Mouse (Mus musculus) erythroblast, embryonic 14.5 days (primary cell): ENCODE measurements around the gene Ggt1. TPM values are rescaled to one million over a fixed set of nuclear protein-coding genes. Genes with fewer than 3 reads are reported as not detected.

Source experiments
- H3K27me3 ChIP-seq: 2 replicates; pipeline ENCODE4 v1.6.1; 2012; ENCODE audit warnings: inconsistent platforms; ENCODE audit not compliant: control insufficient read depth
- H3K36me3 ChIP-seq: 2 replicates; pipeline ENCODE4 v1.6.1; 2012; ENCODE audit warnings: mild to moderate bottlenecking, inconsistent platforms; ENCODE audit not compliant: control insufficient read depth
- H3K4me1 ChIP-seq: 2 replicates; pipeline ENCODE4 v1.6.1; 2012; ENCODE audit warnings: inconsistent platforms; ENCODE audit not compliant: control insufficient read depth
- H3K4me3 ChIP-seq: replicated peaks from 2 replicates; pipeline ENCODE3; 2012; ENCODE audit warnings: moderate library complexity, mild to moderate bottlenecking, inconsistent platforms
- H3K9me3 ChIP-seq: 2 replicates; pipeline ENCODE4 v1.6.1; 2012; ENCODE audit warnings: low read length, inconsistent platforms, mixed read lengths; ENCODE audit not compliant: control insufficient read depth
- GATA1 ChIP-seq: IDR thresholded peaks from 2 replicates; pipeline ENCODE4 v1.6.1; 2012; ENCODE audit warnings: low read length, inconsistent platforms, mixed read lengths
- TAL1 ChIP-seq: IDR thresholded peaks from 3 replicates; pipeline ENCODE4 v1.6.1; 2012; ENCODE audit warnings: low read length, inconsistent platforms, mixed read lengths
- polyA plus RNA-seq: library from polyadenylated mRNA; stranded (reverse); fragments of >175 nt; gene quantifications from 2 replicates; pipeline ENCODE4 v1.2.3, GENCODE M21; 2012

The Ggt1 gene
- polyA plus RNA-seq, 1 experiment, result not detected

DNA sequence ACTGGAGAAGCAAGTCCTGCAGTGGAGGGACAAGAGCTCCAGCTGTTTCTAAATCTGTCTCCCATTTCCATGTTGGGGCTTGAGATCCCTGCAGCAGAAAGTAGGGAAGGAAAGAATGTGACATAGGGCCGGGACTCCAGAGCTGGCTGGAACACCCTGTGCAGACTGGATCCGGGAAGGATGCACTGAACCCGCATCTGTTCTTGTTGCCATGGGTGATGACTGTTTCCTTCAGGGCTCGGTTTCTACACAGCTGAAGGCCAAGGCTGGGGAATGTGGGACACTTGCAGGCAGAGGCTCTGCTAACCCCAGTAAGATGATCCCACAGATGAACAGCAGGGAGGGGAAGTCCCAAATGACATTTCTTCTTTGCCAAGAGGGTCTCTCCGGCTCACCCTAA, 71.2 kb downstream of the Ggt1 start:
- H3K27me3 ChIP-seq, result no peaks in the 10 kb centered on the region; the same call in 1 of the 2 replicates
- TF ChIP-seq TAL1, result no peak
- TF ChIP-seq GATA1, result no peak
- H3K4me3 ChIP-seq, result no peak overlapping the region
- peaks cover 3% of the 10 kb centered on the region; the same call in 1 of the 2 replicates for H3K9me3 ChIP-seq
- peaks cover 17% of the 10 kb centered on the region for H3K4me1 ChIP-seq
- no peaks in the 10 kb centered on the region for H3K36me3 ChIP-seq

DNA sequence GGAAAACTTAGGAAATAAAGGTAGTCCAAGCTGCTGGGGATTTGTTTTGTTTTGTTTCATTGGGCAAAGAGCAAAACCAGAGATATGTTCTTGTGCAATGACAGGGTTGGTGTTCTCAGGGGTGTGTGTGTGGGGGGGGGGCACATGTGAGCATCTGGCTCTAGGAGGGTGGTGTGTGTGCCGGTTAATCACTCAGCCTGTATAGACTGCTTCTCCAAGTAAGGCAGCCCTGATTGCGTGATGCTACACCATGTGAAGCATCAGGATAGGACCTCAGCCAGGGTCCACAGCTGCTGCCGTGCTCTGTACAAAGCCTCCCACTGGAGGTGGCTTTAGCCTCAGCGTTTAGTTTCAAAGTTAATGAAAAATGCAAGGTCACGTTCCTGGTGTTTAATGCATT, 71.6 kb downstream of the Ggt1 start:
- H3K9me3 ChIP-seq, result peaks cover 3% of the 10 kb centered on the region; the same call in 1 of the 2 replicates
- TF ChIP-seq TAL1, result no peak
- TF ChIP-seq GATA1, result no peak
- peaks cover 14% of the 10 kb centered on the region for H3K4me1 ChIP-seq
- H3K27me3 ChIP-seq, result peaks cover under 1% of the 10 kb centered on the region; the same call in 1 of the 2 replicates
- no peak overlapping the region for H3K4me3 ChIP-seq
- no peaks in the 10 kb centered on the region for H3K36me3 ChIP-seq

DNA sequence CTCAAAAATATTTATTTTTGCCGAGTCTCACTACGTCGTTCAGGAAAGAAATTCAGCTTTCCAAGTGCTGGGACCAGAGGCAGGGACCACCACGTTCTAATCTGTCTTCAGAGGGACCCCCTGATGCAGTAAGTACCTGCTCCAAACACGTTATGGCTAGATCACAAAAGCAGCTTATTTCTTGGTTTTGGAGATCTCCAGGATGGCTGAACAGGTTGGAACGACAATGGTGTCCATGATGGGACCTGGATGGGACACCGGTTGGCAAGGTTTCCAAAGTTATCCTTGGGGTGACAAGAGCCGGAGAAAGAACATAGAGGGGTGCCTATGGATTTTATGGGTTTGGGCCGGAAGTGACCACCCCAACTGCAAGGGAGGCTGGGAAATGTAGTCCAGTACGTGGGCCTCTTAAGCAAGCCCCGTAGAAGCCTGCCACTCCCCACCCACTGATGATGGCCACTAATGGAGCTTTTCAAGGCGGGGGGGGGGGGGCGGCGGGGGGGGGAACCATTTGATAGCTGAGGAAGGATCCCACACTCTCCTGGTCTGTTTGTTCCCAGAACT, 72.3 kb downstream of the Ggt1 start:
- Histone ChIP-seq H3K4me1 (peaks cover 13% of the 10 kb centered on the region), H3K36me3 (no peaks in the 10 kb centered on the region), H3K27me3 (peaks cover 3% of the 10 kb centered on the region; the same call in 1 of the 2 replicates), H3K4me3 (no peak overlapping the region), H3K9me3 (peaks cover 3% of the 10 kb centered on the region; the same call in 1 of the 2 replicates)
- TF ChIP-seq TAL1 (no peak), GATA1 (no peak)

DNA sequence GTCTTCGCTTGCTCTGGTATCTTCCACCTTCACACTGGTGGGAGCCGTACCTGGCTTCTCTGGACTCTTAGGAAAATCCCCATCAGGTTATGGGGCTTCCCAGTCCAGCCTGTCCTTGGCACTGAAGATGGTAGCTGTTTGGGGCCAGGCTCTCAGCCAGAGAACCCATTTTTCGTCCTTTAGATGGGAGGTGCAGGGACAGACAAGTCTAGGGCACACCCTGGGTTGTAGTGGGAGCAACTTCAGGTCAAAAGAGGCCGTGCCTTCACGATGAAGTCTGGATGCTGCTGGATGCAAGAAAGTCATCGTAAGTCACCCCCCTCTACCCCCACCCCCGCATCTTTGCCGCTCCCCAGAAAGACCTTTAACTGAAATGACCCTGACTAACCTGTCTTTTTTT, 73.2 kb downstream of the Ggt1 start:
- H3K4me3 ChIP-seq, result no peak overlapping the region
- peaks cover 3% of the 10 kb centered on the region; the same call in 1 of the 2 replicates for H3K27me3 ChIP-seq
- TF ChIP-seq TAL1 (no peak), GATA1 (no peak)
- peaks cover 13% of the 10 kb centered on the region for H3K4me1 ChIP-seq
- peaks cover 3% of the 10 kb centered on the region; the same call in 1 of the 2 replicates for H3K9me3 ChIP-seq
- H3K36me3 ChIP-seq, result no peaks in the 10 kb centered on the region

DNA sequence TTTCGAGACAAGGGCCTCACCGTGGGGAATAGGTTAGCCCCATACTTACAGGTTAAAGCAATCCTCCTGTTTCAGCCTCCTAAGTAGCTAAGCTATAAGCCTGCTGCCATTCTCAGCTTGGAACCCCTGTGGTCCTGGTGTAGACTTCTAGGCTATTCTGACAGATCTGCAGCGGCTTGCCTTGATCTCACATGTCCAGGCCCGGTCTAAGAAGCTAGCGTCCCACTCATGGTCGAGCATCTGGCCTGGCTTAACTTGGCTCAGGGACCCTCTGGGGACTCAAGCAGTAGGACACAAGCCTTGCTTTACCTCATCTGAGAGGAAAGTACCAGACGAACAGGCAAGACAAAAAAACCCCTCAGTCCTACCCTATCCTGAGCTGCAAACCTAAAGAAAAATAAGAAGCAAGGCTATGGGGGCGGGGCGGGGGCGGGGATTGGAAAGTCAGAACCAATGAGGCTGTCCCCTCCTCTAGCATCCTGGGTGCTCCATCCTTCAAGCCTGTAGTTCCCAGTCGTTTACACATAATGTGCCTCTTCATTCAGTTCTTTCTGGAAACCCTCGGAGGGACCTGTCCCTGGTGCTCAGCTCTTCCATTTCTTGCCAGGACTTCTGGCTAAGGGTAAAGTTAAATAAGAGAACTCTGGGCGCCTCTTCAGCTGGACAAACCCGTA, 73.8 kb downstream of the Ggt1 start:
- Histone ChIP-seq H3K27me3 (peaks cover 3% of the 10 kb centered on the region; the same call in 1 of the 2 replicates), H3K9me3 (no peaks in the 10 kb centered on the region), H3K4me1 (peaks cover 9% of the 10 kb centered on the region), H3K4me3 (no peak overlapping the region), H3K36me3 (no peaks in the 10 kb centered on the region)
- no peak for TF ChIP-seq TAL1
- no peak for TF ChIP-seq GATA1

DNA sequence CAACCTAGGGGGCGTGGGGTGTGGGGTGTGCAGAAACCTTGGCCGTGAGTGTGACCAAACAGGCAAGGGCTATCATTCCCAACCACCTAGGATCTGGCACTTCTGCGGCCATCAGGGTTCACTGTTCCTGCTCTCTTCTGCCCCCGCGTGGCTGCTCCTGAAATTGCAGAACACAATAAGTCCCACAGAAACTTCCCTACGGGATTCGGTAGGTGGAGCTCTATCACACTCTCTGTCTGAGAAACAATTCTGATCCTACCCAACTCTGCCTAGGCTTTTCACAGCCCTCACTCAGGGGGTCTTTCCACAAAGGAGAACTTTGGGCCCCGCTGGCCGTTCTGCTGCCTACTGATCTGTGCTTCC, 74.3 kb downstream of the Ggt1 start:
- H3K4me3 ChIP-seq, result no peak overlapping the region
- H3K36me3 ChIP-seq, result no peaks in the 10 kb centered on the region
- peaks cover 3% of the 10 kb centered on the region; the same call in 1 of the 2 replicates for H3K27me3 ChIP-seq
- no peaks in the 10 kb centered on the region for H3K9me3 ChIP-seq
- H3K4me1 ChIP-seq, result peaks cover 9% of the 10 kb centered on the region
- TF ChIP-seq GATA1, result no peak
- no peak for TF ChIP-seq TAL1

Other genes with a start within 250 kb of the Ggt1 start
- gene Adora2a, start 244.7 kb upstream of the Ggt1 start, polyA plus RNA-seq, result not detected in 2 replicates
- not detected in 2 replicates for gene Upb1, start 160.5 kb upstream of the Ggt1 start, polyA plus RNA-seq
- 2.6 and 3.9 TPM in 2 replicates for gene Snrpd3, start 44.1 kb upstream of the Ggt1 start, polyA plus RNA-seq
- 14.0 and 14.8 TPM in 2 replicates for gene Gucd1, start 43.6 kb upstream of the Ggt1 start, polyA plus RNA-seq
- gene Lrrc75b, start 1.3 kb upstream of the Ggt1 start, polyA plus RNA-seq, result not detected in 2 replicates
- 0.02 TPM in 1 of 2 replicates, not detected in the other for gene Ggt5, start 27.7 kb downstream of the Ggt1 start, polyA plus RNA-seq
- 0.05 and 0.09 TPM in 2 replicates for gene Susd2, start 82.4 kb downstream of the Ggt1 start, polyA plus RNA-seq
- 10.8 and 12.0 TPM in 2 replicates for gene Cabin1, start 202.7 kb downstream of the Ggt1 start, polyA plus RNA-seq
- gene Ddt, start 211.8 kb downstream of the Ggt1 start, polyA plus RNA-seq, result 2.7 and 3.0 TPM in 2 replicates
- gene Gm20441, start 219.3 kb downstream of the Ggt1 start, polyA plus RNA-seq, result not detected in 2 replicates
- 0.12 TPM in 1 of 2 replicates, not detected in the other for gene Gstt3, start 219.8 kb downstream of the Ggt1 start, polyA plus RNA-seq
- gene Gstt1, start 237.0 kb downstream of the Ggt1 start, polyA plus RNA-seq, result 0.14 and 0.22 TPM in 2 replicates